Mouse (Mus musculus): ENCODE measurements around the gene Gm2663. TPM values are rescaled to one million over a fixed set of nuclear protein-coding genes. Genes with fewer than 3 reads are reported as not detected.
"Not testable (repeated sequence)": the region's sequence is repeated elsewhere in the genome, so short reads cannot be mapped to it uniquely, and the experiment has no call there.

Gm2663 gene
- total RNA-seq (2021) (not detected), polyA plus RNA-seq (2012; rRNA removed) (not detected in 2 replicates)
- long read RNA-seq = 0 reads

GRCm38 (mm10) chr6:40999379-40999778 is at the start of gene Gm2663:
Gene Gm2663, minus strand, starts transcription at chr6:40999479.
- not testable (repeated sequence) for DNase-seq

GRCm38 (mm10) chr6:41048602-41049001 is 49.3 kb upstream of the Gm2663 start:
- no peak for DNase-seq

- no peak for DNase-seq
Measured at GRCm38 (mm10) chr6:41047961-41048360, 48.7 kb upstream of the Gm2663 start.

GRCm38 (mm10) chr6:41047202-41047601 is 47.9 kb upstream of the Gm2663 start:
- no peak for DNase-seq

GRCm38 (mm10) chr6:41046553-41046952 is 47.3 kb upstream of the Gm2663 start:
- DNase-seq = no peak

- DNase-seq = no peak
Measured at GRCm38 (mm10) chr6:41044753-41045152, 45.5 kb upstream of the Gm2663 start.

- DNase-seq = no peak
Measured at GRCm38 (mm10) chr6:41044314-41044713, 45.0 kb upstream of the Gm2663 start.

GRCm38 (mm10) chr6:41035409-41035808 is 36.1 kb upstream of the Gm2663 start, which contains the start of gene 2210010C04Rik:
Gene 2210010C04Rik, minus strand, starts transcription at chr6:41035509.
- no peak for DNase-seq

GRCm38 (mm10) chr6:41032802-41033201 is 33.5 kb upstream of the Gm2663 start:
- DNase-seq = no peak

- DNase-seq = no peak
Measured at GRCm38 (mm10) chr6:41032231-41032630, 33.0 kb upstream of the Gm2663 start.

GRCm38 (mm10) chr6:41030821-41031220 is 31.5 kb upstream of the Gm2663 start:
- DNase-seq = no peak

- no peak for DNase-seq
Measured at GRCm38 (mm10) chr6:41027053-41027452, 27.8 kb upstream of the Gm2663 start.

GRCm38 (mm10) chr6:41025873-41026650 is 26.8 kb upstream of the Gm2663 start:
- DNase-seq = no peak

- no peak for DNase-seq
Measured at GRCm38 (mm10) chr6:41019140-41019539, 19.9 kb upstream of the Gm2663 start.

GRCm38 (mm10) chr6:41018629-41019028 is 19.4 kb upstream of the Gm2663 start:
- no peak for DNase-seq

GRCm38 (mm10) chr6:41015065-41015464 is 15.8 kb upstream of the Gm2663 start:
- DNase-seq = no peak

GRCm38 (mm10) chr6:40964454-40964853 is 34.8 kb downstream of the Gm2663 start, which contains the start of gene 1810009J06Rik:
Gene 1810009J06Rik, plus strand, starts transcription at chr6:40964754.
- not testable (repeated sequence) for DNase-seq

GRCm38 (mm10) chr6:40953716-40954115 is 45.6 kb downstream of the Gm2663 start:
- no peak for DNase-seq

GRCm38 (mm10) chr6:40951770-40952169 is 47.5 kb downstream of the Gm2663 start, which contains the start of gene Gm4744:
Gene Gm4744, minus strand, starts transcription at chr6:40951870.
- DNase-seq = no peak

Measured in adrenal gland, adult 2 months (tissue).